Mouse (Mus musculus) MEL (cell line): ENCODE results near the gene Krtap16-1.

Experiments used
- CTCF ChIP-seq, 3 experiments: IDR thresholded peaks in 2 of 3; conservative IDR thresholded peaks in 1 of 3; 2 replicates each; pipeline ENCODE4 v1.5.1; 2011 to 2012; ENCODE audit warnings: low read length in 3 of 3, low read depth in 2 of 3, mild to moderate bottlenecking in 2 of 3, improper control_type of control experiment in 1 of 3, inconsistent platforms in 1 of 3, mixed read lengths in 1 of 3, moderate library complexity in 1 of 3; ENCODE audit not compliant: control insufficient read depth in 1 of 3, insufficient read depth in 1 of 3, poor library complexity in 1 of 3, severe bottlenecking in 1 of 3
- JUND ChIP-seq: IDR thresholded peaks from 2 replicates; pipeline ENCODE4 v1.6.1; 2011; ENCODE audit warnings: low read depth, mild to moderate bottlenecking, improper control_type of control experiment, low read length
- MAX ChIP-seq: IDR thresholded peaks from 2 replicates; pipeline ENCODE4 v1.6.1; 2011; ENCODE audit warnings: low read length, improper control_type of control experiment

DNA sequence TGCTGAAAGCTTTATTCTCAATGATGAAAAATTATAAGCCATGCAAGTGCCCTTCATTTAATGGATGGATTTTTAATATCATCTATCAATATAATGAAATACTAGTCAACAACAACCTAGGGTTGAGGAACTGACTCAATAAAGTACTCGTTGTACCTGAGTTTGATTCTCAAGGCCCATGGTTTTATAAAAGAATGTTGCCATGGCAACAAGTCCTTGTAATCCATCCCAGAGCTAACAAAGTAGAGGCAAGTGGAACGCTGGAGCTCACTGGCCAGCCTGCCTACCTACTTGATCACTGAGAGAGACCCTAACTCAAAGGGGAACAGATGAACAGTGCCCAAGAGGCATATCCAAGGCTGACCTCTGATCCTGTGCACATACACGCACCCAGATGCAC is 4.2 kb upstream of the Krtap16-1 start:
- TF ChIP-seq MAX (no peak), JUND (no peak), CTCF (IDR thresholded peaks at IDR 0.05 in 2 of 3, conservative IDR thresholded peaks at IDR 0.05 in 1 of 3; ENCODE audit: control insufficient read depth in 1 of 3, insufficient read depth in 1 of 3, low read depth in 2 of 3, low read length in 3 of 3, poor library complexity in 1 of 3, severe bottlenecking in 1 of 3) (no peak)
